Mouse (Mus musculus) layer of hippocampus, postnatal 10 days (tissue): ENCODE data around the gene Rad54l2. TPM values are rescaled to one million over a fixed set of nuclear protein-coding genes. Genes with fewer than 3 reads are reported as not detected.

Experiments used
- DNase-seq, 2 experiments: peaks; one replicate each; pipeline ENCODE4 v3.0.0; 2021; ENCODE audit warnings: low spot score in 2 of 2
- total RNA-seq, 2 experiments: library from RNA; stranded (reverse); gene quantifications; 2 replicates each; pipeline ENCODE4 v1.2.3; 2021

The Rad54l2 gene
- total RNA-seq, 2 experiments from 2014 or later: 20.8 to 21.3 TPM

- no peak for DNase-seq
These were observed 34.7 kb downstream of the Rad54l2 start for GRCm38 (mm10) chr9:106754311-106754710.

GRCm38 (mm10) chr9:106752135-106752534 lies 36.9 kb downstream of the Rad54l2 start:
- DNase-seq: no peak

- no peak for DNase-seq
These were observed 49.0 kb downstream of the Rad54l2 start for GRCm38 (mm10) chr9:106739962-106740361.

GRCm38 (mm10) chr9:106739056-106739455 lies 49.9 kb downstream of the Rad54l2 start:
- DNase-seq: no peak

- DNase-seq: no peak
These were observed 50.6 kb downstream of the Rad54l2 start for GRCm38 (mm10) chr9:106738199-106738985.

- DNase-seq: no peak
These were observed 55.3 kb downstream of the Rad54l2 start for GRCm38 (mm10) chr9:106733690-106734089.

GRCm38 (mm10) chr9:106729416-106729815 lies 59.6 kb downstream of the Rad54l2 start:
- DNase-seq: no peak

GRCm38 (mm10) chr9:106726891-106727290 lies 62.1 kb downstream of the Rad54l2 start:
- no peak for DNase-seq

- no peak for DNase-seq
These were observed 63.6 kb downstream of the Rad54l2 start for GRCm38 (mm10) chr9:106725435-106725834.

GRCm38 (mm10) chr9:106724864-106725263 lies 64.1 kb downstream of the Rad54l2 start:
- no peak for DNase-seq

GRCm38 (mm10) chr9:106716729-106717128 lies 72.3 kb downstream of the Rad54l2 start:
- no peak for DNase-seq

- DNase-seq: no peak
These were observed 72.8 kb downstream of the Rad54l2 start for GRCm38 (mm10) chr9:106716232-106716631.

GRCm38 (mm10) chr9:106712470-106712869 lies 76.5 kb downstream of the Rad54l2 start:
- DNase-seq: no peak

GRCm38 (mm10) chr9:106692973-106693481 lies 96.0 kb downstream of the Rad54l2 start:
- peak; percentile 28 to 47 for DNase-seq

- no peak for DNase-seq
These were observed 100.2 kb downstream of the Rad54l2 start for GRCm38 (mm10) chr9:106688834-106689233.

GRCm38 (mm10) chr9:106686983-106687650 lies 101.9 kb downstream of the Rad54l2 start:
- peak; percentile 75 to 78 for DNase-seq

- DNase-seq: peak; percentile 71 to 84
These were observed 103.5 kb downstream of the Rad54l2 start, which contains the start of gene Tex264 for GRCm38 (mm10) chr9:106685249-106686101. Gene Tex264 (minus strand): TSS chr9:106685927.

- peak in 1 of 2 experiments; percentile 9 for DNase-seq
These were observed 104.1 kb downstream of the Rad54l2 start for GRCm38 (mm10) chr9:106684918-106685248.

- DNase-seq: no peak
These were observed 104.7 kb downstream of the Rad54l2 start for GRCm38 (mm10) chr9:106684093-106684872.

- DNase-seq: no peak
These were observed 108.0 kb downstream of the Rad54l2 start for GRCm38 (mm10) chr9:106681026-106681425.

GRCm38 (mm10) chr9:106678242-106678641 lies 110.8 kb downstream of the Rad54l2 start:
- DNase-seq: no peak
